Mouse (Mus musculus): ENCODE measurements around the gene Ngrn.

Gene Ngrn

DNA sequence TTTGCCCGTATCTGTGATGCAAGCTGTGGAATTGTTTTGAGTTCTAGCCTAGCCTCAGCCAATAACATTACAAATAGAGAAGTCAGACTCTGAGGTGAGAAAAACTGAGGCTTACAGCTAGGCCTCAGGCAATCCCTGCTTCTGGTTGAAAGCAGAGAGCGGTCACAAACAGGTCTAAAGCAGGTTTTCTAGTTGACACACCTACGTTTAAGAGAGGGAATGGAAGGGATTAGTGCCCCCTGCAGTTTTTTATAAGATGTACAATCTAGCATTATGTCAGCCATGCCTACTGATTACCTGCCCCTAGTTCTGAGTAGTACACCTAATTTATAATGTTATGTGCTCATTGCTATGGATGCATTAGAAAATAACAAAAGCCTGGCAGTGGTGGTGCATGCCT, 46.8 kb downstream of the Ngrn start:
- no peak for DNase-seq (ENCODE audit: low spot score)

DNA sequence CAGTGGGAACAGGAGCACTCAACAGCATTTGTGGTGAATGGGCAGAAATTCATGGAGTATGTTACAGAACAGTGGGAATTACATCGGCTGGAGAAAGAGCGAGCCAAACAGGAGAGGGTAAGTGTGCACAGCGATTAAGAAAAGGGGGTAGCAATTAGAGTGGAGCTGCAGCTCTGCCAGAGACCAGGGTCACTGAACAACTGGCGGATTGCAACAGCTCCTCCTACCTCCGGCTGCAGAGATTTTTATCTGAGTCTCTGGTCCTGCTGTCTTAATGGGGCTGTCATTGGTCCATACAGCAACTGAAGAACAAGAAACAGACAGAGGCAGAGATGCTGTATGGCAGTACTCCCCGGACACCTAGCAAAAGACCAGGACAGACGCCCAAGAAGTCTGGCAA, 49.8 kb downstream of the Ngrn start:
- no peak for DNase-seq (ENCODE audit: low spot score)
